Mouse (Mus musculus) hematopoietic multipotent progenitor cell, adult 10-12 weeks (in vitro differentiated cells): Measurements from ENCODE around the gene Eya4. TPM values are rescaled to one million over a fixed set of nuclear protein-coding genes. Genes with fewer than 3 reads are reported as not detected.

Experiments used
- polyA plus RNA-seq: library from polyadenylated mRNA; stranded (reverse); fragments of >175 nt; gene quantifications from 2 replicates; pipeline ENCODE4 v1.2.3, GENCODE M21; 2012; ENCODE audit warnings: low replicate concordance

Gene Eya4
- 0.02 TPM in 1 of 2 replicates, not detected in the other for polyA plus RNA-seq

GRCm38 (mm10) chr10:23350011-23350911 lies at the start of gene Eya4:
Gene Eya4 (minus strand): TSS chr10:23350786.

